Mouse (Mus musculus): ENCODE data around the gene Gatad2b.
"Not testable (repeated sequence)": the region's sequence is repeated elsewhere in the genome, so short reads cannot be mapped to it uniquely, and the experiment has no call there.

Gatad2b gene

DNA sequence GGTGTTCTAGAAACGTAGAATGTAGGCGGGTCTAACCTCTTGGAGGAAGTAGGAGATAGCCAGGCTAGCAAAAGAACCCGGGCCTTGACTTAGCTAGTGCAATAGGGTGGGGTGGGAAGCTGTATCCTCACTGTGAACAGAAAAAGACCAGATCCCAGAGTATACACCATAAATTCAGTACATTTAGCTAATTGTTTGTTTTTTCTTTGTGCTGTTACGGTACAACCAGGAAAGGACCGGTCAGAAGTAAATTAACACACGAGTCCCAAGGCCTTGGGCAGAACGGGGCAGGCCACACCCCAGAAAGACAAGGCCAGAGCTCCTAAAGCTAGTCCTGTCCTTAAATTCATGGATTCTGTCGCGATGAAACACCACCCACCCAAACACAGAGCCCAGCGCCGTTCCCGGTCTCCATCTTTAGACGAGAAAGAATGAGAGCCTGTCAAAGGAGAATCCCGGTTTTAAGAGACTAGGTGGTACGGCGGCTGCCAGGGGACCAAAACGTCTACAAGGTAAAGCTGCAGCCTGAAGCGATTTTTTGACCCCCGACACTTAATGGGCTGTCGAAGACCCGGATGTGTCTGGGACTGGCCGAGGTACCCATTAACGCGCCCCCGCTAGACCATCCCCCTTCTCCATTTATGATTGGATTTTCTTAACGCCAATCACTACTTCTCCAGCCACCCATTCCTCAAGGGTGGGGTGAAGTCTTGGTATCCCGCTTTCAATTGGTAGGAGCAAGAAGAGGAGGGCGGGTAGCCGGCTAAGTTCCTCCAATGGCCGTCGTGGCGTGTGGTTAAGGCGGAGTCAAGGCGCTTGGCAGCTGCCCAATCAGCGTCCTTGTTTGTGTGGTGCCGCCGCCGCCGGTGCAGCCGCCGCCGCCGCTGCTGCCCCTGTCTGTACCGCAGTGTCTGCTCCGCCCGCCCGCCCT, at the start of gene Gatad2b:
Gene Gatad2b, plus strand, starts transcription at position 834 of the 931 bp plus-strand sequence.
- DNase-seq (ENCODE audit: low spot score), result peak; percentile 93

DNA sequence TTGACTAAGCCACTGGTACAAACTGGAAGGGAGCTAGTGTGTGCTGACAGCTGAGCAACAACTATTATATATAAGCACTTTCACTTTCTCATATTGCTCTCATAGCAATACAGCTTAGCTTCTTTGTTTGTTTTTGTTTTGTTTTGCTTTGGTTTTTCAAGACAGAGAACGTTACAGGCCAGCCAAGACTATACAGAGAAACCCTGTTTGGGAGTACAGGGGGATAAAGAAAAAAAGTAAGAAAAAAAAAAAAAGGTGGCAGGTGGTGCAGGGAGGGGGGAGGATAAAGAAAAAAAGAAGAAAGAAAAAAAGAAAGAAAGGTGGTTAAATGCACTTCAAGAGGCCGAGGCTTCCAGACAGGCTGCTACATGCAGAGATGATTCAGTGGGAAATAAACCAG, 47.6 kb upstream of the Gatad2b start:
- DNase-seq (ENCODE audit: low spot score), result no peak

DNA sequence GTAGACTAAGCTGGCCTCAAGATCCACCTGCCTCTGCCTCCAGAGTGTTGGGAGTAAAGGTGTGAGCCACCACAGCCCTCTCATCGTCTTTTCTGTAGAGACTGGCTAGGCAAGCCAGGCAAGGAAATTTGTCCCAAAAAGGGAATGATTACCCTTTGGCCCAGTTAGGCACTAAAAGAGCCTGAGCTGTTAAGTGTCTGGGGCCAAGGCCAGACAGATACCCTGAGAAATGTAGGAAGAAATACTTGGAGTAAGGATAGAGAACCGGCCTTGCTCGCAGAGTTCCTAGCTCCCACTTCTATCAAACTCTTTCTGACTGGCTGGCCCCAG, 45.4 kb upstream of the Gatad2b start:
- DNase-seq (ENCODE audit: low spot score), result no peak

DNA sequence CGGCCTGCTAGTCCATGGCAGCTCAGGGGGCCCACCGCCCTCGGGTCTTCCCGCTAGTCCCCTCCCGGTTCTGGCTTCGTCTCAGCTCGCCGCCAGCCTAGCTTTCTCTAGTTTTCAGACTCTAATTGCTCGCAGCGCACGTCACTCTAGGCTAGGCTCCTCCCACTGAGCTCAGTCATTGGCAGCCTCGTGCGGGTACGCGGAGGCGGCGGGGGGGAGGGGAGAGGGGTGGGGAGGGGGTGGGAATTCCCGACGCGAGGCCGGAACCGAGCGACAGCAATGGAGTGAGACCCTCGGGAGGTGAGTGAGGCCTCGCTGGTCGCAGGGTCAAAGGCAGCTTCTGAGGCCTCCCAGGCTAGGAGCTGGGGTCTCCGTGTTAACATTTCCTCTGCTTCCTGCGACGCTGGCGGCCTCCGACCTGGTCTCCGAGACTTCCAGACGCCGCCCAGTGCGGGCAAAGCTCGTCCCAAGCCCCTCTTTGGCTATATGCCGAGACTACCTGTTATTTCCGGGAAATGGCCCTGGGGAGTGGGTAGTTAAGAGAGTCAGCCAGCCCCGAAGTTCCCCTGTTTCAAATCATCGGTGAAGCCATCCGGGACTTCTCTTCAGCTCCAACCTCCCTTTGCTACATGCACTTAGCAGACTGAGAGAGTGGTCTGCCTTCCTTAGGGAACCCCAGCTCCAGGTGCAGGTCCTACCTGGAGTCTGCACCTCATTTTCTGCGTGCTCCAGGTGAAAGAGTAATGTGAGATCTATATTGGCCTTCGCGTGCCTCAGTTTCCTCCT, 44.8 kb upstream of the Gatad2b start, which contains the start of gene Slc39a1:
Gene Slc39a1, plus strand, starts transcription at position 213 of the 786 bp plus-strand sequence.
- peak; percentile 85 for DNase-seq (ENCODE audit: low spot score)

DNA sequence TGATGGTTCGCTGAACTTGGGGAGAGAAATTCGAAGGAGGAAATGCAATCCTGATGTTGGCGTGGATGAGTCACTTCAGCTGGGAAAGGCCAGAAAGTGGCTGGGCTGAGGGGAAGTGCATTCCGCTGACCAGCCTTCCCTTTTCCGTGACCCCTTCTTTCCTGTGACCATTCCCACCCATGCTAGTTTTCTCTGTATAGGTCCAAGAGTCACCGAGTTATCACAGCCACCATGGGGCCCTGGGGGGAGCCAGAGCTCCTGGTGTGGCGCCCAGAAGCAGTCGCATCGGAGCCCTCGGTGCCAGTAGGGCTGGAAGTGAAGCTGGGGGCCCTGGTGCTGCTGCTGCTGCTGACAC, 44.3 kb upstream of the Gatad2b start:
- no peak for DNase-seq (ENCODE audit: low spot score)

DNA sequence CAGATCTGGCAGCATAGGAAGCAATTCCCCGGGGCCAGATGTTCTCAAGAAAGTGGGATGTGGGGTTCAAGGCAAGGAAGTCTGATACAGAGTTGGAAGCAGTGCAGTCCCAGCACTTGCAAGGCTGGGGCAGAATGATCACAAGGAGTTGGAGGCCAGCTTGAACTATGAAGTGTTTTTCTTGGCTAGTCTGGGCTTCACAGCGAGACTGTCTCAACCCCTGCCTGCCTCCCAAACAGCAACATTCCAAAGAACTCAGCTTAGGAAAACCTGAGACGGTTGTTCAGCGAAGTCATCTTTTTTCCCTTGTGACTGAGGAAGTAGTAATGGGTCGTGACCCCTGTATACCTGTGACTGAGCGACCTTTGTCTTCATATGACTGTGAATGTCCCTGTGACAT, 42.2 kb upstream of the Gatad2b start:
- no peak for DNase-seq (ENCODE audit: low spot score)

DNA sequence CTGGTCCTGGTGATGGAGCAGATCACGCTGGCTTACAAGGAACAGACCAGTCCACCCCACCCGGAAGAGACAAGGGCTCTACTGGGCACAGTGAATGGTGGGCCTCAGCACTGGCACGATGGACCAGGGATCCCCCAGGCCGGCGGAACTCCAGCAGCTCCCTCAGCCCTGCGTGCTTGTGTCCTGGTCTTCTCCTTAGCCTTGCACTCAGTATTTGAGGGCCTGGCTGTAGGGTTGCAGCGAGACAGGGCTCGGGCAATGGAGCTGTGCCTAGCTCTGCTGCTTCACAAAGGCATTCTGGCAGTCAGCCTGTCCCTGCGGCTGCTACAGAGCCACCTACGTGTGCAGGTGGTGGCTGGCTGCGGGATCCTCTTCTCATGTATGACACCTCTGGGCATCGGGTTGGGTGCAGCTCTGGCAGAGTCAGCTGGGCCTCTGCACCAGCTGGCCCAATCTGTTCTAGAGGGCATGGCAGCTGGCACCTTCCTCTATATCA, 41.2 kb upstream of the Gatad2b start:
- not testable (repeated sequence) for DNase-seq (ENCODE audit: low spot score)

DNA sequence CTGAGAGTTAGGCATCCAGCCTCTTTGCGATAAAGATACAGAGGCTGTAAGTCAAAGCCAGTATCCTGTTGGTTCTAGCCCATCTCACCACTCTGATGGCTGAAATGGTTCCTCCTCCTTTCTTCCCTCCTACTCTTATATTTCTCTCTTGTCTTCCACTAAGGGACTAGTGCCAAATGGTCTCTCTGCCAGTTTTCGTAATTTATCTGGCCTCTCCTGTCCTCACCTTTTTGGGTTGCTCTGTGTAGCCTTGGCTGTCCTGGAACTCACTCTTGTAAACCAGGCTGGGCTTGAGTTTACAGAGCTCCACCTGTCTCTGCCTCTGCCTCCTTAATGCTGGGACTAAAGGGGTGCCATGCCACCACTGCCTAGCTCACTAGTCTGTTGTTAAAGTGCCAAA, 40.3 kb upstream of the Gatad2b start:
- DNase-seq (ENCODE audit: low spot score), result not testable (repeated sequence)

DNA sequence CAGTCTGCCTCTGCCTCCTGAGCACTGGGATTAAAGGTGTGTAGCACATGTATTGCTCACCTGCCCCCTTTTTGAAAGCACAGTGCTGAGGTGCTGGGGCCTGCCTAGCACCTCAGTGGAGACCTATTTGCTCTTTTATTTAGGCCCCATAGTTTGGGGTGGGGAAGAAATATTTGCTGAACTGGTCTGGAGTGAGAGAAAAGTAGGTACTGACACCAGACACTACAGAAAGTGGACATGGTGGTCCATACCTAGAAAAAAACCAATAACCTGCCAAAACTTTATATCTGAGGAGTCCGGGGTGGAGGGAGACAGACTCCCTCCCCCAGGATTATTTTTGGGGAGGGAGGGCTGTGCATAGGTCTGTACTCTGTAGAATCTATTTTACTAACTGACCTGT, 39.8 kb upstream of the Gatad2b start:
- DNase-seq (ENCODE audit: low spot score), result not testable (repeated sequence)

DNA sequence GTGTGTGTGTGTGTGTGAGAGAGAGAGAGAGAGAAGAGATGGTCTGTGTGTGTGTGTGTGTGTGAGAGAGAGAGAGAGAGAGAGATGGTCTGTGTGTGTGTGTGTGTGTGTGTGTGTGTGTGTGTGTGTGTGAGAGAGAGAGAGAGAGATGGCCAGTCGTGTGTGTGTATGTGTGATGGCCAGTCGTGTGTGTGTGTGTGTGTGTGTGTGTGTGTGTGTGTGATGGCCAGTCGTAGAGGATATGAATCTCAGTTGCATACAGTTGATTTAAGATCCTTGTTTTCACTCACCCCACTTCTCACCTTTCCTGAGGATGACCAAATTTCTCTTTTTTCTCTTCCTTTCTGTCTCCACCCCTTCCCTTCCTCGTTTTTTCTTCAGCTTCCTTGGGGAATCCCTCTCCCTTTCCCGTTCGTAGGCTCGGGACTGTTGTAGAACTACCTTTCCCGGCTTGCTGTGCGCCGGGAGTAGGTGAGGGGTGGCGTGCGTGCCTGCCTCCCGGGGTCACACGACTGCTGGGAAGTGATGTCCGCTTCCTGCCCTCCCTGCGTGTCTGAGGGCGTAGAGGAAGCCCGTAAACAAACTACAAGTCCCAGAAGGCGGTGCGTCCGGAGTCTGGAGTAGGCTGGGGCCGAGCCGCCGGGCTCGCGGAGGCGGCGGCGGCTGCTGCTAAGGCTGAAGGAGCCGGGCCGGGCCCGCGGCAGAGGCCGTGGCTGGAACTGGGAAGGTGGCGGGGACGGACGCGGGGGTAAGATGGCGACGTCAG, 39.1 kb upstream of the Gatad2b start, which contains the start of gene Crtc2:
Gene Crtc2, plus strand, starts transcription at position 511 of the 766 bp plus-strand sequence.
- DNase-seq (ENCODE audit: low spot score), result peak; percentile 81

DNA sequence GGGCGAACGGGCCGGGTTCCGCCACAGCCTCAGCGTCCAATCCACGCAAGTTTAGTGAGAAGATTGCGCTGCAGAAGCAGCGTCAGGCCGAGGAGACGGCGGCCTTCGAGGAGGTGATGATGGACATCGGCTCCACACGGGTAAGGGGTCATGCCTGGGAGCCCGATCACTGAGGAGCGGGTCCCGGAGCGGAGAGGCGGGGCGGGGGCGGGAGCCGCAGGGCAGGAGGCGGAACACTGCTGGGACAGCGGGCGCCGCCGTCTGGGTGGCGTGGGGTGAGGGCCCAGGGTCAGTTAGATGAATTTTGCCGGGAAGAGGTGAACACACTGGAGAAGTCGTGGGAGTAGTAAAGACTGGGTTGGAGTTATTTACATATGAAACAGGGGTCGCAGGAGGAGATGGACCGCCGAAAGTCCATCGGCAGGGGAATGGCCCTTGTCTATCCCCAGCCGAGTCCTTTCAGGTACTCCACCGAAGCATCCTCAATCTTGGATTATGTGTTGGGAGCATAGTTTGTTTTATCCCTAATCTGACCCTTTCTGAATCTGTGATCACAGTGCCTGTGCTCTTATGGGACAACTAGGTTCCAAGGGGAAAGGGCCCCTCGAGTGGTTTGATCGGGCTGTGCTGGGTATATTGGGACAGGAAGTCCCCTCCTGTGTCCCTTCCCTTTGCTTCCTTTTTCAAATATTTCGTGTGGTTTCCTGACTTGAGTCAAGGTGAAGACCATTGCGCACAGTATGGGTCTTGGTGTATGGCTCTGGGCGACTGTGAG, 38.4 kb upstream of the Gatad2b start:
- DNase-seq (ENCODE audit: low spot score), result no peak

DNA sequence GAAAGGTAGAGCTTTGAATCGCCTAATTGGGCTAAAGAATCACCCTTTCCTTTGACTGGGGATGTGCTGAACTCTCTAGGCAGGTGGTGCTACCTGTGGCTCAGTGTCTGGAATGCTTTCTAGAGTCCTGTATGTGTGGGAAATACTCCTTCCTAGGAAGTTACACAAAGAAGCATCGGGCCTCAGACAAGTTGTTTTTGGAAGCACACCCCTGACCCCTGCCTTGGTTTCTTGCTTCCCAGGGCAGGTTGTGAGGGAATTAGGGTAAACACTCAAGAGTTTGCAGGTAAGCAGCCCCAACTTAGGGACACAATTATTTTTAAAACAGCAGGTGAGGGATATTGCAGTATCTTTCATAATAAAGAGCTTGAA, 37.8 kb upstream of the Gatad2b start:
- no peak for DNase-seq (ENCODE audit: low spot score)

DNA sequence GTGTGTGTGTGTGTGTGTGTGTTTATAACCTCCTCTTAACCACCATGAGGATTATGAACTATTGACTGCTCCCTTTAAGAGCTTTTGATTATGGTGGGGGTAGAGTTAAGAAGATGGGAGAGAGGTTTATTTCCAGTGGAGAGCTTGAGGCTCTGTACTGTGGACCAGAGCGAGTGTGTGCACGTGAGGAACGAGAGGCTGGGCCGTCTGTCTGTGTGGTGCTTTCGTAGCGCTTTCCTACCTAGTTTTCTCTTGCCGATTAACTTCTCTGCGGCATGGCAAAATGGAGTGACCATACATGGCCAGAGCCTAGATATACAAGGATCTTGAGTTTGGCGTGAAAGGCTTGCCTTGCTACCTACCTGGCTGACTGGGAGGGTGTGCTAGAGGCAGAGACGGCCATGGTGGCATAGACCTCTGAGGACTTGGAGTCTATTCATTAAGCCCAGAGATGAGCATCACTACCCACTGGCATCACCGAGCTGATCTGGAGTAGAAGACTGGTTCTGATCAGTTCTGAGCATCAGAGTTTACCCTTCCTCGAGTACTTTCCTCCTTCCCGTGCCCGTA, 37.1 kb upstream of the Gatad2b start:
- DNase-seq (ENCODE audit: low spot score), result no peak

DNA sequence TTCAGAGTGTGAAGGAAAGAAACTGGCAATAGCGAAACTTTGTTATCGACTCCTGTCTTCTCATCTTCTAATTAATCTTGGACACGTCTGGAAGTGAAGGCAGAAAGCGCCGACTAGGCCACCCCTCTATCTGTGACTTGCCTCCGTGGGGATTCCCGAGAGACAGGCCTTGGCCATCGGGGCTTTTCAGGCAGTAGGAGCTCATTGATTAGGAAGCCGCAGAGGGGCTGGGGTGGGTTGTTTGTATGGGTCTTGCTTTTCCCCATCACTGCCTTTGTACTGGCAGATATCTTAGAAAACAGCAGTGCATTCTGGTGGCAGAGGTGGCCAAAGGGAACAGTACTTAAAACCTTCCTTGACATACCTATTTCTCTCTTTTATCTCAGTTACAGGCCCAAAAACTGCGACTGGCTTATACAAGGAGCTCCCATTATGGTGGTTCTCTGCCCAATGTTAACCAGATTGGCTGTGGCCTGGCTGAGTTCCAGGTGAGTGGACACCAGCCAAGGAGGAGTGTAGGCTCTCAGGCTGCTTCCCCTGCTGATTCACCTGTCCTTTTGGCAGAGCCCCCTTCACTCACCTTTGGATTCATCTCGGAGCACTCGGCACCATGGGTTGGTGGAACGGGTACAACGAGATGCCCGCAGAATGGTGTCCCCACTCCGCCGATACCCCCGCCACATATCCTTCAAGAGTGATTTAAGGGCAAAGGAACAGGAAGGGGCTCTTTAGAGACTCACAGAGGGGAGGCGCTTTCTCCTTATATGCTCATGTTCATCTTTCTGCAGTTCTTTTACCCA, 36.0 kb upstream of the Gatad2b start:
- no peak for DNase-seq (ENCODE audit: low spot score)

DNA sequence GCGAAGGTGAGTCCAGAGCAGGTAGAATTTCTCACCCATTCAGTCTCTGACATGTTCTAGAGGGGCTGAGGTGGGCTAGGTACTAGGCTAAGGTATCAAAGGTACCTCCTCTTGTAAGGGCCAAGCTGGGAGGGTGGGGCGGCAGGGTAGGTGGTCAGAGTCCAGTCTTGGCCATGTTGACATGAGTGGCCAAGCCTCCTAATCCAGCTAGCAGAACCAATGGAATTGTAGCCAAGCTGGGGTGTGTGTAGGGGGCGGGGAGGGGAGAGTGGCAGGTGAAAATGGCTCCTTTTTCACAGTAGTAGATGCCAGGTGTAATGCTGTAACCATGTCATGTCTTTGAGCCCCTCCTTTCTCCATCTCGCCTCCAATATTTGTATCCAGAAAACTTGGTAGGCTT, 34.5 kb upstream of the Gatad2b start:
- no peak for DNase-seq (ENCODE audit: low spot score)

DNA sequence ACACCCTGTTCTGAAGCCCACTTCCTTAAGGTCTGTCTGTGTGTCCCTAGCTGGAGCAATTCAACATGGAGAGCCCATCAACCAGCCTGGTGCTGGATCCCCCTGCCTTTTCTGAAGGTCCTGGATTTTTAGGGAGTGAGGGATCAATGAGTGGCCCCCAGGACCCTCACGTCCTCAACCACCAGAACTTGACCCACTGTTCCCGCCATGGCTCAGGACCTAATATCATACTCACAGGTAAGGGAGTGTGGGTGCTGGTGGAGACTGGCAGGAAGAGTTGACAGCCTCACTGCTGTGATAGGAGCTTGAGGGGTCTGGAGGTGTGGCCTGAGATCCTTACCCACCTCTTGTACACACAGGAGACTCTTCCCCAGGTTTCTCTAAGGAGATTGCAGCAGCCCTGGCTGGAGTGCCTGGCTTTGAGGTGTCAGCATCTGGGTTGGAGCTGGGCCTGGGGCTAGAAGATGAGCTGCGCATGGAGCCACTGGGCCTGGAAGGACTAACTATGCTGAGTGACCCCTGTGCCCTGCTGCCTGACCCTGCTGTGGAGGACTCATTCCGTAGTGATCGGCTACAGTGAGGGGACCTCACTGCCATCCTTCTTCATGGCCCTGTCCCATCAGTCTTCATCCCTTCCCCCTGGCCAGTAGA, 29.7 kb upstream of the Gatad2b start:
- no peak for DNase-seq (ENCODE audit: low spot score)

DNA sequence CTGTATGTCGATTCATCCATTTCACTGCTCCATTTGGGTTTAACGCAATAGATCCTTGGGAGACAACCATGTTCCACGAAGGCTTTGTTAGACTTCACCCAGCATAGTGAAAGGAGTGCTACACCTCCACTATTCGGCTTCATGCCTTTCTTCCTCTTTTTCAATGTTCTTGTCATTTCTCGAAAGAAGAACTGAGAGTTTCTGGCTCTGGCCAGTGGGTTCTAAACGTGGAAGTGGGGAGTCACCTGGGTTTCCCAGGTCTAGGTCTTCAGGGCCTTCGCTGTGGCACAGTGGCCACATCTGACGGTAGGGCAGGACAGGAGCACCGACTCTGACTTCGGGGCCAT, 28.3 kb upstream of the Gatad2b start:
- no peak for DNase-seq (ENCODE audit: low spot score)

DNA sequence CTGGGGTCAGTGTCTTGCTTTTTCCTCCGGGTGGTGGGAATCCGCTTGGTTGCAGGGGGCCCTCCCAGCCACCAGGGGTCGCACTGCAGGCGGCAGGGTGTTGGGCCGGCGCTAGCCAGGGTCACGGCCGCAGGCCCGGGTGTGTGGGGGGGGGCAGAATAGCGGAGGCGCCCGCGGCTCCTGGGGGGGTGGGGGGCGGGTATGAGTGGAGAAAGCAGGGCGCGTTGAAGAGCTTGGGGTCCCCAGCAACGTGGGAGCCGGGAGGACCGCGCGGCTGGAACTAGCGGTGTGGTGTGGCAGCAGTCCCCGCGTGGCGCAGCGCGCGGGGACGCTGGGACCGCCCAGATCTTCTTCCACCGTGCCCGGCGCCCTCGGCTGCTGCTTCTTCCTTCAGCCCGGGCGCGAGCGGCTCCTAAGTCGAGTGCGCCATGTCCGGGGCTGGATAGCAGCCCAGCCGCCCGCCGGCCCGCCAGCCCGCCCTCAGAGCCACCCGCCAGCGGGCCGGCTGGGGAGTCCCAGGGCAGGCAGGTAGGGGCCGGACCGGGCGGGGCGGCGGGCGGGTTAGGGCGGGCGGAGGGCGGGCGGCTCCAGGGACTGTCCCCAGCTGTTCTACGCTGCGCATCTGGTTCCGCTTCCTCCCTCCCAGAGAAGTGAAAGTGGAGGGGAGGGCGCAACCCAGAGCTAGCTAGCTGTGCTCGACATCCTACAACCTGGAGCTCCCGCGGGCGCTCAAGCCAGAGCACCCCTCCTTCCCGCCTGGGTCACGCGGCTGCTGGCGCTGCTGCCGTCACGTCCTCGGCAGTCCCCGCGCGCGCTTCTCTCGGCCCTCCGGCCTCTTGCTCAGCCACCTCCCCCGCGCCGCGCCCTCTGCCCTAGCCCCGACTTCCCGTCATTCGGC, 27.7 kb upstream of the Gatad2b start, which contains the start of gene Dennd4b:
Gene Dennd4b, plus strand, starts transcription at position 152 of the 898 bp plus-strand sequence.
- peak; percentile 93 for DNase-seq (ENCODE audit: low spot score)
